Comparison of ENCODE assay signal across 17 mouse cellular contexts in the genomic region with DNA sequence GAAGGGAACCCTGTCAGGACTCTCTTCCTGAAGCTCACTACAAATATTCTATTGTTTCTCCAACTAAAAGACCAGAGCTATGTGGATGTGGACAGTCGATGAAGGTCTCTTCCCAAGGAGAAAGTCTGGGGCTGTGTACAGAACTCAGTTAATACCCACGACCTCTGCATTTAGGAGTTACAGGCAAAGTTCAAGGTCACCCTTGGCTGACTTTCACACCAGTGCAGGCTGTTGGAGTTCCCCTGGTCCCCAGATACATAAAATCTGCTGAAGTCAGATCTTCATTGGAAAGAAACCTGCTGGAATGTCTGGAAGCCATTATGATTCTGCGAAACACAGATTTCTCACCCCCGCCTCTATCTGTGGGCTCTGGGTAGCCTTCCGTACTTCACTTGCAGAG. TPM values are rescaled to one million over a fixed set of nuclear protein-coding genes. Genes with fewer than 3 reads are reported as not detected.
DNase-seq lines count a peak whose midpoint lies in the region; ATAC-seq lines count a peak whose summit lies in the region.
"Had no signal": no experiment of that assay in that cellular context is flagged by ENCODE, and none has a peak within 500 bp of the region (broad histone marks: within the 10 kb centered on the region; RNA-seq: fewer than 3 reads in every experiment).

No protein-coding gene starts in this region.

- no peak overlapping the region for H3K4me2 ChIP-seq in heart, embryonic 12.5 days
- no peak overlapping the region for H3K4me2 ChIP-seq in heart, embryonic 11.5 days
- H3K4me2 ChIP-seq: lung, embryonic 14.5 days; neural tube, embryonic 13.5 days had no signal

- H3K36me3 ChIP-seq in heart, embryonic 12.5 days = no peaks in the 10 kb centered on the region
- H3K36me3 ChIP-seq in heart, embryonic 11.5 days (ENCODE audit: control insufficient read depth, insufficient read depth, low read length) = no peaks in the 10 kb centered on the region
- H3K36me3 ChIP-seq in limb, embryonic 10.5 days = 0 out of 2 replicates have a peak, but pooled peaks cover 4% of the 10 kb centered on the region
- H3K36me3 ChIP-seq: neural tube, embryonic 13.5 days had no signal

- DNase-seq in kidney, adult 9 months = peak; percentile 46
- no peak for DNase-seq in kidney, postnatal 25 days
- peak; percentile 70 for DNase-seq in R1 (ENCODE audit: low read depth, low spot score)
- no peak for DNase-seq in limb, embryonic 10.5 days (ENCODE audit: low spot score)
- no peak for DNase-seq in cerebellum, postnatal 25 days
- DNase-seq: forebrain, postnatal 0 days; gastrocnemius, postnatal 14 days; kidney, postnatal 14 days; layer of hippocampus, postnatal 36 days; lung, embryonic 14.5 days; retina, postnatal 1 day; thymus, postnatal 4 days had no signal

- H3K27me3 ChIP-seq in heart, embryonic 12.5 days (replicated peaks) = no peaks in the 10 kb centered on the region
- H3K27me3 ChIP-seq in heart, embryonic 11.5 days (ENCODE audit: control insufficient read depth, insufficient read depth, low read length) = no peaks in the 10 kb centered on the region
- no peaks in the 10 kb centered on the region for H3K27me3 ChIP-seq in limb, embryonic 10.5 days (ENCODE audit: low read depth, poor library complexity, severe bottlenecking)
- H3K27me3 ChIP-seq: neural tube, embryonic 13.5 days had no signal

- H3K9me3 ChIP-seq in heart, embryonic 12.5 days (replicated peaks) = no peaks in the 10 kb centered on the region
- no peaks in the 10 kb centered on the region for H3K9me3 ChIP-seq in heart, embryonic 11.5 days (replicated peaks; ENCODE audit: control insufficient read depth, low read length)
- no peaks in the 10 kb centered on the region for H3K9me3 ChIP-seq in limb, embryonic 10.5 days (replicated peaks)
- H3K9me3 ChIP-seq: neural tube, embryonic 13.5 days had no signal

- peaks cover 48% of the 10 kb centered on the region for H3K4me1 ChIP-seq in heart, embryonic 12.5 days (replicated peaks)
- H3K4me1 ChIP-seq in heart, embryonic 11.5 days (ENCODE audit: control insufficient read depth, insufficient read depth, low read length) = peaks cover 16% of the 10 kb centered on the region
- H3K4me1 ChIP-seq in limb, embryonic 10.5 days = peaks cover 55% of the 10 kb centered on the region

- WGBS in heart, embryonic 12.5 days = 73% methylated on average over 5 of the region's 5 CpGs
- 66% methylated on average over 5 of the region's 5 CpGs for WGBS in heart, embryonic 11.5 days (ENCODE audit: insufficient replicate concordance)
- 74% methylated on average over 5 of the region's 5 CpGs for WGBS in limb, embryonic 10.5 days

- H3K9ac ChIP-seq in heart, embryonic 12.5 days = no peak overlapping the region
- H3K9ac ChIP-seq in heart, embryonic 11.5 days (ENCODE audit: low read depth, low read length) = no peak overlapping the region
- H3K9ac ChIP-seq: forebrain, postnatal 0 days; lung, embryonic 14.5 days; neural tube, embryonic 13.5 days had no signal

- no peak for ATAC-seq in heart, embryonic 12.5 days (ENCODE audit: insufficient number of reproducible peaks, low FRiP score)
- no peak for ATAC-seq in heart, embryonic 11.5 days (replicated peaks; ENCODE audit: insufficient number of reproducible peaks, low FRiP score, low TSS enrichment)
- ATAC-seq: forebrain, postnatal 0 days had no signal

- 0 out of 2 replicates have a peak overlapping the region, but pooled peaks have one; percentile 18 for H3K27ac ChIP-seq in heart, embryonic 12.5 days (ENCODE audit: poor library complexity, severe bottlenecking)
- H3K27ac ChIP-seq in heart, embryonic 11.5 days (ENCODE audit: low read depth, low read length) = no peak overlapping the region
- H3K27ac ChIP-seq in limb, embryonic 10.5 days = peak overlapping the region; percentile 6; the same call in 1 of the 2 replicates
- H3K27ac ChIP-seq: neural tube, embryonic 13.5 days; stomach, postnatal 0 days had no signal

- no peak overlapping the region for H3K4me3 ChIP-seq in heart, embryonic 12.5 days
- H3K4me3 ChIP-seq in heart, embryonic 11.5 days (ENCODE audit: low read depth, low read length) = no peak overlapping the region
- H3K4me3 ChIP-seq in limb, embryonic 10.5 days = no peak overlapping the region
- H3K4me3 ChIP-seq: erythroblast, embryonic 14.5 days; neural tube, embryonic 13.5 days had no signal

RNA-seq across cellular contexts. Expression of gene Jmjd1c, which starts 44.5 kb away (rescaled TPM):
- 37.9 and 42.3 TPM in 2 replicates for polyA plus RNA-seq in heart, embryonic 12.5 days (2016; fragmentation: Nextera tagmentation; extraction: Ambion mirVana)
- polyA plus RNA-seq in heart, embryonic 11.5 days (2014; fragmentation: Nextera tagmentation; extraction: Ambion mirVana) = 31.7 and 39.5 TPM in 2 replicates
- 27.6 and 31.6 TPM in 2 replicates for polyA plus RNA-seq in limb, embryonic 10.5 days (2016; fragmentation: Nextera tagmentation; extraction: Ambion mirVana)

RNA-seq across cellular contexts. Expression of gene Reep3, which starts 45.3 kb away (rescaled TPM):
- 28.4 and 29.3 TPM in 2 replicates for polyA plus RNA-seq in heart, embryonic 12.5 days (2016; fragmentation: Nextera tagmentation; extraction: Ambion mirVana)
- polyA plus RNA-seq in heart, embryonic 11.5 days (2014; fragmentation: Nextera tagmentation; extraction: Ambion mirVana) = 21.5 and 23.7 TPM in 2 replicates
- polyA plus RNA-seq in limb, embryonic 10.5 days (2016; fragmentation: Nextera tagmentation; extraction: Ambion mirVana) = 17.8 and 22.2 TPM in 2 replicates

Comparison
In these comparisons a context has a peak if more than half of its experiments do, and no peak if none do; other contexts are left out.
1. DNase-seq: peak in kidney, adult 9 months (single experiment) and R1 (single experiment); none in kidney, postnatal 25 days (0 of 2), limb, embryonic 10.5 days (single experiment) and cerebellum, postnatal 25 days (0 of 2).